Mouse (Mus musculus) E14TG2a.4 (cell line): ENCODE measurements at regions not wholly inside any gene's neighbourhood (a gene's known extent, or its start where the extent isn't known, plus 50 kb on each side); places are given as distances from the start of the nearest gene placed in this dataset.

Experiments used
- CTCF ChIP-seq: conservative IDR thresholded peaks from 2 replicates; pipeline ENCODE4 v1.5.1; 2014; ENCODE audit warnings: low read length
- NANOG ChIP-seq: IDR thresholded peaks from 2 replicates; pipeline ENCODE4 v1.6.1; 2014; ENCODE audit warnings: borderline replicate concordance, low read length, mixed read lengths

GRCm38 (mm10) chr4:142588418-142589083 lies 349.4 kb upstream of the Kazn start:
- TF ChIP-seq NANOG (no peak), CTCF (no peak)
